Mouse (Mus musculus) hematopoietic stem cell, adult 5-6 weeks (primary cell): Measurements from ENCODE around the gene Mtg1. TPM values are rescaled to one million over a fixed set of nuclear protein-coding genes. Genes with fewer than 3 reads are reported as not detected.
A peak's percentile ranks its signal among the peaks of the same experiment; 100 is the strongest.

Experiments used
- ATAC-seq, 2 experiments: fragments of 125-278 bp in 1 of 2; replicated peaks in 1 of 2; 2 replicates each; pipeline ENCODE4 v1.8.0; 2016 to 2017; ENCODE audit warnings: inconsistent platforms in 2 of 2, mild to moderate bottlenecking in 2 of 2, moderate number of reproducible peaks in 2 of 2, low read depth in 1 of 2, moderate TSS enrichment in 1 of 2; ENCODE audit not compliant: low FRiP score in 2 of 2, poor library complexity in 2 of 2, severe bottlenecking in 2 of 2, insufficient read depth in 1 of 2, low TSS enrichment in 1 of 2
- total RNA-seq: library from RNA; stranded (forward); fragments of 172-1452, 232-1000 nt; gene quantifications from 2 replicates; pipeline ENCODE4 v1.2.3, GENCODE M21; 2017

The Mtg1 gene
- total RNA-seq, 1 experiment from 2014 or later, result 17.1 TPM

DNA sequence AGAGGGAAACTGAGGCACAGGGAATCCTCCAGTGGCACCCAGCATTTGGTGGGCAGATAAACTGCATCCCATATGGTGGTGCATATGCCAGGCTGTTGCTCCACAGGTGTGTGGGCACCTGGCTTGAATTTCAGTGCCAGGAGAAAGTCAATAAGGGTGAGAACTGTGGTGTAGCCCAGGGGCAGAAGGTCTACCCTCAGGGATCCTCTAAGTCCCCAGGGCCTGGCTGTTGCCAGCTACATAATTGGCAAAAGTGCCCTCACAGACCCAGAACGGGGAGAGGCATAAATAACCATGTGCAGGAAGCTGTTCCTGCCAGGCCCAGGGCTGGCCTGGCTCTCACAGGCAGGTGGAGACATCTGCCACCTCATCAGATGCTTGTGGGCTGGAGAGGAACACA, 35.6 kb downstream of the Mtg1 start, which contains the start of gene Olfr523:
TSS of gene Olfr523 (plus strand) at position 282 of the 400 bp plus-strand sequence.
- no peak for ATAC-seq

DNA sequence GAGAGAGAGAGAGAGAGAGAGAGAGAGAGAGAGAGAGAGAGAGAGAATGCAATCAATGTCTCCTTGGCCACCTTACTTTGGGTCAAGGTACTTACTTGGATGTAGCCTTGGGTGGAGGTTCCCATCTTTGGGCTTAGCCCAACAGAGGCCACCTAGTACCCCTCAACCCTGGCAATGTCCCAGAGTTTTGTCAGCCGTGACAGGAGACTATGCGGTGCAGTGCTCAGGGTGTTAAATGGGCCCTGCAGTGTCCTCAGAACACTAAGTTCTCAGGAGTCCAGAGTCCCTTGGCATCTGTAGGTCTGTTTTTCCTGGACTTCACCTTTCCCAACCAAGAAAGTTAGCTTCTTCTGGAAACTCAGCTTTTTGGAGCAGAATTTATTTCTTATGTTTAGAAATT, 41.8 kb downstream of the Mtg1 start:
- no peak for ATAC-seq

DNA sequence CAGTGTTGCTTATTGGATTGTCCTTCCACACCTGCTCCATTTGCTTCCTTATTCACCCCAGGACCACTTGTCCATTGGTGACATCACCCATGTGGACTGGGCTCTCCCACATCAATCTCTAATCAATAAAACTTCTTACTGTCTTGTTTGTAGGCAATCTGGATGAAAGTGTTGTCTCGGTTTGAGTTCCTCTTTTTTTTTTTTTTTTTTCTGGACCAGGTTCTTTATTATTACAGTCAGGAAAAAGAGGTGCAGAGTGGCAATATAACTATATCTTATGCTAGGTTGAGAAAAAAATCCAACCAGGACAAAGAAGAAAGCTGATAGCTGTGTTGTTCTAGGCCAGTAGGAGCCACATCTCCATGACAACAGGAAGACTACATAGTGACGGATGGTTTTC, 43.3 kb downstream of the Mtg1 start:
- ATAC-seq, result no peak

DNA sequence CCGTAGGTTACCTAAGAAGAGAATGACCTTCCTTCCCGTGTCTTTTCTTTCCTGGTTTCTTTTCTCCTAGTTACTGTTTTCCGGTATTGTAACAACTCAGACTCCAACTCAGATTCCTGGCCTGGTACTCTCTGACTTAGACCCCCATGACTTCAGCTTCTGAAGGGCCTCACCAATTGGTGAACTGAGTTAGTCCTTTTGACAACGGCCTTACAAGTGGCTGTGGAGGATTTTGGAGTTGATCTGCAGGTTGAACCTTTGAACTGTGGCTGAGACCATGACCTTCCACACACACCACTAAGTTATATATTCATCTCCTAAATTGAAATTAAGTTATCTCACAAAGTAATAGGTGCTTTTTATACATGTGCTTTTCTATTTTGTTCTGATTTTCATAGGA, 46.8 kb downstream of the Mtg1 start:
- ATAC-seq, result no peak

DNA sequence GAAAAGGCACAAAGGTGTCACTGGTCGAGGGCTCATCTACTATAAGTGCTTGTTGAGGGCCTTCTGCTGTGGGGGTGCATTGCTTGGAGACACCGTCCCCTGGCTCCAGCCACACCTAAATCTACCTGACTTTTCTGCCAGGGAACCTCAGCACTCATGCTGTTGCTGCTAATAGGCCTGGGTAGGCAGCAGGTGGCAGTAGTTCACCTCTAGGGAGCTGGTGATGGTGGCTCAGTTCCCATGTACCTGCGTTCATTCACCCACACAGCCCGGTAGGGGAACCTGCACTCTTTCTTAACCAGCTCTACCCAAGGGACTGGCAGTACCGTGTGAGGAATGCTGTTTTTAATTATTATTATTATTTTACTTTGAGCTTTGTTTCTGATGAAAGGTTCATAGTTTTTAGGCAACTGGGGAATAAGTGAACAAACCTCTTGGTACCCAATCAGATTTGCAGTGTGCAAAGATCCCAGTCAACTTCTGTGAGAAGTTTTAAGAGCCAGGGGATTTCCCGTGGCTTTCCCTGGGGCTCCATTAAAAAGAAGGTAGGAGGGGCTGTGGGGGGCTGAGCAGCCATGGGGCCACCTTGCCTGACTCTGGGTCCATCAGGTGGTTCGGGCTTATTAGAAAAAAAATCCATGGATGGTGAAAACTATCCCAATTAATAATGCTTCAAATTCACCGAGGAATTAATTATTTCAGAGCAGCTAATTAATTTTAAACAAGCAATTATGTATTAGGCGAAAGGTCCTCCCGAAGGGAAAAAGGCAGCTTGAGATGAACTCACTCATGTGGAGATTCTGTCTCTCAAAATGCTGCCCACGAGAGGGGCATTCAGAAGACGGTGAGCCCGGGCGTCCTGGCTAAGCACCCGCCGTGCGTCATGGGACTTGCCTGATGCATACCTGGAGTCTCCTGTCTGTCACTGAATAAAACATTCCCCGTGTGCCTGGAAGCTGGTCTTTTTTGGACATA, 49.6 kb downstream of the Mtg1 start:
- ATAC-seq, result no peak

DNA sequence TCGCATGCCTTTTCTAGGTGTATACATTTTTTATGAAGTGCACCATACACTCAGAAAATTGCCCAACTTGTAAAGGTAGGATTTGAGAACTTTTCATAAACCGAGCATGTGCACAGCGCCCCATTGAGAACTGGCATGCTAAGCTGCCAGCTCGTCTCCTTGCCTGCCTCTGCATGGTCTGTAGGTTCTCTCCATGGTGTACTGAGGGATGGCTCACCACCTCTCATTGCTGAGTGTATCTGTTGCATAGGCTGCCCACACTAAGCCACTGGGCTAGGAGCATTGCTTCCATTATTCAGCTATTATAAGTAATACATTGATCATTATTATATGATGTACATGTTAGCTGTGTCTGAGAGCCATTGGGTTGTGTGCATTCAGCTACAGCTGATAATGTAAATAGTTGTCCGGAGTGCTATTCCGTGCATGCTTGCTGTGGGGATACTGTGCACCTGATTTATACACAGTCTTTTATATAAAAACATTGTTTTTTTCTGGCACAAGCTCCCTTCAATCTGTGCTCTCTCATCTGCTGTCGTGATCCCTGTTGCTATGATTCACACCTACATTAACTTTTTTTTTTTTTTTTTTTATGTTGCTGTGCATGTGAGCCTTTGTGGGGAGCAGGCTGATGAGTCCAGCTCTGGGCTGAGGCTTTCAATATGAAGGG, 50.5 kb downstream of the Mtg1 start:
- no peak for ATAC-seq

DNA sequence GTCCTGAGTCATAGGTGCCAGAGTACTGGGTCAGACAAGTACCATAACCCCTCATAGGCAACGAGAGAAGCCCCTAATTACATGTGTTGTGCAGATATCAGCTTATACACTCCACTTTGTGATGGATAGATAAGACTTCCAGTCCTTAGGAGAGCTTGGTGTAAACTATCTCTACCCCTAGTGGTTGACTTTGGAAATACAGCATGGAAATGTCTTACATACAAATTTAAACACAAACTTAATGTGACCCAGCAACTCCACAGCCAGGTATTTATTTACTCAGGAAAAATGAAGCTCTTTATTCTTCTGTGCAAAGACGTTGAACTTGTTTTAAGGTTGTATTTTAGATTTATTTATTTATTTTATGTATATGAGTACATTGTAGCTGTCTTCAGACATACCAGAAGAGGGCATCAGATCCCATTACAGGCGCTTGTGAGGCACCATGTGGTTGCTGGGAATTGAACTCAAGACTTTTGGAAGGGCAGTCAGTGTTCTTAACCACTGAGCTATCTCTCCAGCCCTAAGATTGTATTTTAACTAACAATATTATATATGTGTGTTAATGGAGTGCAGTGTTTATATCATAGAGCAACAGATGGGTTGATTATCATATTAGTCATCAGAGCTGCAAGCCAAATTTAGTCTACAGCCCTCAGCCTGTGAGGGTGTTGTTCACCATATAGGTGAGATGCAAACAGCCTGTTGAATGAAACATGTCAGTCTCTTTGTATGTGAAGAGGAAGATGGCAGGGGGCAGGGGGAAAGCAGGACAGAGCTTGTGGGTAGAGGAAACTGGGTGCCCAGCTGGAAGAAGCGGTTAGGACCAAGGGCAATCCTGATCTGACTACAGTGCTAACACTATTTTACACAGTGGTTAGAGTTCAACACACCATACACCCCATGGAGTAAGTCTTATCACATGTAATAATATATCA, 51.3 kb downstream of the Mtg1 start:
- 0 out of 4 replicates have a peak, but pooled peaks of 1 of the 2 experiments have one; percentile 45 for ATAC-seq

DNA sequence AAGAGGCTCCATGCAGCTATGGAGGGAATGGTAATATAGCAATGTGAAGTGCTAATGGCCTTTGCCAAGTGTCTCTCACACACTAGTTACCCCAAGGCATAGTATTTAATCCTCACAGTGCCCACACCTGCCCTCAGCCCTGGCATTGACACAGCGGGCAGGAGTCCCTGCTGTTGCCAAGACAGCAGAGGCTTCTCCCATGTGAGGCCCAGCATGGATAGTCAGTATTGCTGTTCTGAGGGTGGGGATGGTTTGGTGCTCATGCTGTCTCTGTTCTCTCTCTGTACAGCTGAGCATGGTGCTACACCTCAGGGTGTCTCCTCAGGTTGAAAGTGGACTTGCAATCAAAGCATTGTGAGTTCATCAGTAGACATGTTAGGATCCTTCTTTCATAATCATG, 53.1 kb downstream of the Mtg1 start:
- no peak for ATAC-seq

DNA sequence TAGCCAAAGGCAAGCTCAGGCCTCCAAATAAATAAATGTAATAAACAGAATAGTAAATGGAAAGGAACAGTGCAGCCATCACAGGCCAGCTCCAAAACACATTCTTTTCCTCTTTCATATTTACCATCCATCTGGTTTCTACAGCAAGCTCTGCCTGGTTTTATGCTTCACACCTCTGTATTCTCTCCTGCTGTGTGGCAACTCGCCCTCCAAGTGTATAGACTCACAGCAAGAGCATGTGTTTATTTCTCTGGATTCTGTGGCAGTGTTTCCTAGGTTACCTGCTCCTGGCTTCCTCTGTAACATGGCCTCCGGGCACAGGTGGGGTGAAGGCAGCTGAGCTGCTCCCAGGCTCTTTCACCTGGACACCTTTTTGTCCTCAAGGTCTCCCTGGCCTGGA, 55.1 kb downstream of the Mtg1 start:
- no peak for ATAC-seq

DNA sequence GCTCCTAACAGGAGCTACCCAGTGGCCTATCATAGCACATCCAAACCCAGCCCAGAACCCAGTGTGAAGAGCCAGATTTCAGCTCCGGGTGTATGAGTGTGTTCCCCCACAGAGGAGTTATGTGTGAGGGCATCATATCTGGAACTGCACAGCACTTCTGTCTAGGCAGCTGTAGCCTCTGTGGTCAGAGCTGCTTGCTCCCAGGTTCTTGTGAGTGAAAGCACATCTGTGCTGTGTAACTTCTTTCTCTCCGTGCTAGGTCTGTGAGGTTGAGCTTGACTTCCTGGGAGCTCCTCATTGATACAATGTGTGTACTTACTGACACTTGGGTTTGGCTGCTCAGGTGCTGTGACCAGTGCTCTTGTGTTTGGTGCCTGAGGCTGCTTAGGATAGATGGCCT, 55.5 kb downstream of the Mtg1 start:
- no peak for ATAC-seq

DNA sequence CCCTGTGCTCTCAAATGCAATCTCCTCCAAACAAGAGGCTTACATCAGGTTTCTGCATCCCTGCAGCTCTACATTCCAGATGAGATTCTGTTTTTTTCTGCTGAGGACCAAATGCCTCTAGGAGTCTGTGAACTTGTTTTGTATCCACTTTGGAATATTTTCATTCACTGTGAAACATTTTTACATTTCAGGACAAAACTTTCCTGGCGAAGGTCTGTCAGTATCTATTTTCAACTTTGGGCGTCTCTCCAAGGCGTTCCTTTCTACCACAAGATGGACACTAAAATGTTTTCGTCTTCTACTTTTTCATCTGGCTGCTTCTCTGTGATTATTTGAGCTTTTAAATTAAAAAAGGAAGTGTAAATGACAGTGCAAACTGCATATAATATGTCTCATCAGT, 56.7 kb downstream of the Mtg1 start:
- ATAC-seq, result no peak

DNA sequence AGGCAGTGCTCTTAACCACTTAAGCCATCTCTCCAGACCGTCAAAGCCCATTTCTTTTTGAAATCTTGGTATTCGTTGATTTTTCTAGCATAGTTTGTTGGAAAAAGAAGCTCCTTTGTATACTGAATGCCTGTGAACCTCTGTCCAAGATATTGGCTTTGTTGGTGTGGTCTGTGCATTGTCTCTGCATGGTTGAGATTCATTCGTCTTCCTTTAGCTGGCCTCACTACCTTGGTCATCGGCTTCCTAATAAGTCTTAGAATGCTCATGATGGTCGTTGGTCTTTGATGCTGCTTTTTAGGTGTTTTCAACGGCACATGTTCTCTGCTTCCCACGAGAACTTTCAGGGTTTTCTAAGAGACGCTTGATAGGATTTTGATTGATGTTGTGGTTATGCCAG, 58.6 kb downstream of the Mtg1 start:
- ATAC-seq, result no peak

Other genes starting within 250 kb of the Mtg1 start
- not detected in 2 replicates for gene Kndc1, start 242.9 kb upstream of the Mtg1 start, total RNA-seq
- not detected in 2 replicates for gene Utf1, start 193.8 kb upstream of the Mtg1 start, total RNA-seq
- 1.1 TPM in 1 of 2 replicates, not detected in the other for gene 6430531B16Rik, start 158.8 kb upstream of the Mtg1 start, total RNA-seq
- gene Adam8, start 145.0 kb upstream of the Mtg1 start, total RNA-seq, result 5.7 and 14.3 TPM in 2 replicates
- gene Zfp511, start 101.2 kb upstream of the Mtg1 start, total RNA-seq, result 11.9 and 22.5 TPM in 2 replicates
- gene Tubgcp2, start 100.9 kb upstream of the Mtg1 start, total RNA-seq, result 38.0 and 43.5 TPM in 2 replicates
- gene Msx3, start 88.5 kb upstream of the Mtg1 start, total RNA-seq, result not detected in 2 replicates
- gene Caly, start 55.0 kb upstream of the Mtg1 start, total RNA-seq, result not detected in 2 replicates
- gene Prap1, start 44.2 kb upstream of the Mtg1 start, total RNA-seq, result not detected in 2 replicates
- gene Fuom, start 35.1 kb upstream of the Mtg1 start, total RNA-seq, result 5.7 and 7.6 TPM in 2 replicates
- 11.2 and 14.3 TPM in 2 replicates for gene Paox, start 21.8 kb upstream of the Mtg1 start, total RNA-seq
- 65.3 and 85.7 TPM in 2 replicates for gene Echs1, start 21.1 kb upstream of the Mtg1 start, total RNA-seq
- not detected in 2 replicates for gene Sprn, start 17.3 kb downstream of the Mtg1 start, total RNA-seq
- not detected in 2 replicates for gene Olfr522, start 27.2 kb downstream of the Mtg1 start, total RNA-seq
- gene Olfr523, start 35.7 kb downstream of the Mtg1 start, total RNA-seq, result not detected in 2 replicates
- gene Olfr524, start 68.4 kb downstream of the Mtg1 start, total RNA-seq, result not detected in 2 replicates
- gene Cd163l1, start 80.7 kb downstream of the Mtg1 start, total RNA-seq, result not detected in 2 replicates
- 0.50 TPM in 1 of 2 replicates, not detected in the other for gene 5830411N06Rik, start 109.7 kb downstream of the Mtg1 start, total RNA-seq
- gene Olfr525, start 183.3 kb downstream of the Mtg1 start, total RNA-seq, result not detected in 2 replicates
- not detected in 2 replicates for gene Olfr527, start 196.5 kb downstream of the Mtg1 start, total RNA-seq
- gene Olfr60, start 224.1 kb downstream of the Mtg1 start, total RNA-seq, result not detected in 2 replicates
- gene Olfr530, start 238.8 kb downstream of the Mtg1 start, total RNA-seq, result not detected in 2 replicates